Mouse (Mus musculus): Measurements from ENCODE around the gene Slc7a8. TPM values are rescaled to one million over a fixed set of nuclear protein-coding genes. Genes with fewer than 3 reads are reported as not detected.

Gene Slc7a8
- polyA plus RNA-seq, 1 experiment from 2014 or later: 6.4 TPM

GRCm38 (mm10) chr14:54685471-54685870 lies 96.3 kb downstream of the Slc7a8 start:
- Histone ChIP-seq H3K9me3 (no peaks in the 10 kb centered on the region), H3K9ac (replicated peaks) (peak overlapping the region; percentile 96), H3K36me3 (peaks cover 35% of the 10 kb centered on the region), H3K4me2 (replicated peaks) (peak overlapping the region; percentile 80), H3K27me3 (no peaks in the 10 kb centered on the region), H3K4me3 (peak overlapping the region; percentile 83), H3K27ac (replicated peaks) (peak overlapping the region; percentile 94), H3K4me1 (peaks cover 37% of the 10 kb centered on the region)
- no peak for ATAC-seq (replicated peaks)
- 14% methylated on average over 8 of the region's 8 CpGs for WGBS

GRCm38 (mm10) chr14:54682396-54682795 lies 99.3 kb downstream of the Slc7a8 start:
- no peak overlapping the region for H3K4me2 ChIP-seq (replicated peaks)
- no peak overlapping the region for H3K4me3 ChIP-seq
- no peaks in the 10 kb centered on the region for H3K9me3 ChIP-seq
- H3K4me1 ChIP-seq: peaks cover 20% of the 10 kb centered on the region
- peaks cover 40% of the 10 kb centered on the region for H3K36me3 ChIP-seq
- no peak overlapping the region for H3K27ac ChIP-seq (replicated peaks)
- H3K9ac ChIP-seq (replicated peaks): no peak overlapping the region
- no peaks in the 10 kb centered on the region for H3K27me3 ChIP-seq
- 92% methylated on average over 3 of the region's 3 CpGs for WGBS
- ATAC-seq (replicated peaks): no peak

- 88% methylated on average over 16 of the region's 16 CpGs for WGBS
- H3K36me3 ChIP-seq: peaks cover 60% of the 10 kb centered on the region
- H3K9me3 ChIP-seq: no peaks in the 10 kb centered on the region
Measured at GRCm38 (mm10) chr14:54678657-54679304, 103.0 kb downstream of the Slc7a8 start.

GRCm38 (mm10) chr14:54676290-54676689 lies 105.5 kb downstream of the Slc7a8 start:
- no peak overlapping the region for H3K9ac ChIP-seq (replicated peaks)
- no peak overlapping the region for H3K4me3 ChIP-seq
- H3K9me3 ChIP-seq: no peaks in the 10 kb centered on the region
- no peaks in the 10 kb centered on the region for H3K4me1 ChIP-seq
- H3K36me3 ChIP-seq: peaks cover 64% of the 10 kb centered on the region
- 83% methylated on average over 5 of the region's 5 CpGs for WGBS
- no peak for ATAC-seq (replicated peaks)
- H3K4me2 ChIP-seq (replicated peaks): no peak overlapping the region
- no peak overlapping the region for H3K27ac ChIP-seq (replicated peaks)
- H3K27me3 ChIP-seq: no peaks in the 10 kb centered on the region

More at GRCm38 (mm10) chr14:54678657-54679304, 103.0 kb downstream of the Slc7a8 start:
- H3K4me2 ChIP-seq (replicated peaks): no peak overlapping the region
- no peak overlapping the region for H3K4me3 ChIP-seq
- H3K27ac ChIP-seq (replicated peaks): no peak overlapping the region
- no peaks in the 10 kb centered on the region for H3K27me3 ChIP-seq
- H3K4me1 ChIP-seq: peaks cover 4% of the 10 kb centered on the region; the same call in 1 of the 2 replicates
- H3K9ac ChIP-seq (replicated peaks): no peak overlapping the region
- no peak for ATAC-seq (replicated peaks)

GRCm38 (mm10) chr14:54674317-54674716 lies 107.4 kb downstream of the Slc7a8 start:
- ATAC-seq (replicated peaks): no peak

More at GRCm38 (mm10) chr14:54674317-54674716, 107.4 kb downstream of the Slc7a8 start:
- Histone ChIP-seq H3K27me3 (no peaks in the 10 kb centered on the region), H3K9me3 (no peaks in the 10 kb centered on the region), H3K27ac (replicated peaks) (no peak overlapping the region), H3K9ac (replicated peaks) (no peak overlapping the region), H3K4me3 (no peak overlapping the region), H3K4me1 (no peaks in the 10 kb centered on the region), H3K4me2 (replicated peaks) (no peak overlapping the region), H3K36me3 (peaks cover 62% of the 10 kb centered on the region)
- WGBS: 76% methylated on average over 2 of the region's 2 CpGs

Other genes with a start within 250 kb of the Slc7a8 start
- gene Haus4, start 227.3 kb downstream of the Slc7a8 start, polyA plus RNA-seq (2015; fragmentation: Nextera tagmentation; extraction: Ambion mirVana): 29.6 and 31.6 TPM in 2 replicates
- 11.1 and 13.1 TPM in 2 replicates for gene Ajuba, start 204.4 kb downstream of the Slc7a8 start, polyA plus RNA-seq (2015; fragmentation: Nextera tagmentation; extraction: Ambion mirVana)
- 8.0 and 8.9 TPM in 2 replicates for gene 4931414P19Rik, start 176.0 kb downstream of the Slc7a8 start, polyA plus RNA-seq (2015; fragmentation: Nextera tagmentation; extraction: Ambion mirVana)
- 430 and 444 TPM in 2 replicates for gene Psmb5, start 163.9 kb downstream of the Slc7a8 start, polyA plus RNA-seq (2015; fragmentation: Nextera tagmentation; extraction: Ambion mirVana)
- gene Psmb11, start 160.5 kb downstream of the Slc7a8 start, polyA plus RNA-seq (2015; fragmentation: Nextera tagmentation; extraction: Ambion mirVana): 0.15 TPM in 1 of 2 replicates, not detected in the other
- not detected in 2 replicates for gene Gm17606, start 141.0 kb downstream of the Slc7a8 start, polyA plus RNA-seq (2015; fragmentation: Nextera tagmentation; extraction: Ambion mirVana)
- gene Cdh24, start 140.6 kb downstream of the Slc7a8 start, polyA plus RNA-seq (2015; fragmentation: Nextera tagmentation; extraction: Ambion mirVana): 7.6 and 8.6 TPM in 2 replicates
- 71.2 and 71.6 TPM in 2 replicates for gene 1700123O20Rik, start 95.7 kb downstream of the Slc7a8 start, polyA plus RNA-seq (2015; fragmentation: Nextera tagmentation; extraction: Ambion mirVana)
- gene Acin1, start 95.0 kb downstream of the Slc7a8 start, polyA plus RNA-seq (2015; fragmentation: Nextera tagmentation; extraction: Ambion mirVana): 171 and 181 TPM in 2 replicates
- gene Gm29776, start 83.1 kb downstream of the Slc7a8 start, polyA plus RNA-seq (2015; fragmentation: Nextera tagmentation; extraction: Ambion mirVana): 0.23 and 0.25 TPM in 2 replicates
- not detected in 2 replicates for gene Cebpe, start 69.8 kb downstream of the Slc7a8 start, polyA plus RNA-seq (2015; fragmentation: Nextera tagmentation; extraction: Ambion mirVana)
- not detected in 2 replicates for gene Rnf212b, start 32.2 kb upstream of the Slc7a8 start, polyA plus RNA-seq (2015; fragmentation: Nextera tagmentation; extraction: Ambion mirVana)
- 11.1 and 13.5 TPM in 2 replicates for gene Homez, start 89.0 kb upstream of the Slc7a8 start, polyA plus RNA-seq (2015; fragmentation: Nextera tagmentation; extraction: Ambion mirVana)
- 1.7 and 2.3 TPM in 2 replicates for gene Ppp1r3e, start 95.6 kb upstream of the Slc7a8 start, polyA plus RNA-seq (2015; fragmentation: Nextera tagmentation; extraction: Ambion mirVana)
- gene Bcl2l2, start 101.4 kb upstream of the Slc7a8 start, polyA plus RNA-seq (2015; fragmentation: Nextera tagmentation; extraction: Ambion mirVana): 3.5 and 3.6 TPM in 2 replicates
- gene Gm20521, start 101.5 kb upstream of the Slc7a8 start, polyA plus RNA-seq (2015; fragmentation: Nextera tagmentation; extraction: Ambion mirVana): 0.14 and 0.15 TPM in 2 replicates
- gene Pabpn1, start 110.6 kb upstream of the Slc7a8 start, polyA plus RNA-seq (2015; fragmentation: Nextera tagmentation; extraction: Ambion mirVana): 163 and 164 TPM in 2 replicates
- gene Slc22a17, start 131.2 kb upstream of the Slc7a8 start, polyA plus RNA-seq (2015; fragmentation: Nextera tagmentation; extraction: Ambion mirVana): 154 and 167 TPM in 2 replicates
- 27.6 and 30.4 TPM in 2 replicates for gene Efs, start 144.2 kb upstream of the Slc7a8 start, polyA plus RNA-seq (2015; fragmentation: Nextera tagmentation; extraction: Ambion mirVana)
- gene Il25, start 150.7 kb upstream of the Slc7a8 start, polyA plus RNA-seq (2015; fragmentation: Nextera tagmentation; extraction: Ambion mirVana): 0.27 and 0.29 TPM in 2 replicates
- gene Cmtm5, start 154.3 kb upstream of the Slc7a8 start, polyA plus RNA-seq (2015; fragmentation: Nextera tagmentation; extraction: Ambion mirVana): 3.8 and 5.5 TPM in 2 replicates
- gene Myh6, start 185.0 kb upstream of the Slc7a8 start, polyA plus RNA-seq (2015; fragmentation: Nextera tagmentation; extraction: Ambion mirVana): 1.0 and 1.3 TPM in 2 replicates
- gene Gm17428, start 195.0 kb upstream of the Slc7a8 start, polyA plus RNA-seq (2015; fragmentation: Nextera tagmentation; extraction: Ambion mirVana): not detected in 2 replicates
- gene Myh7, start 212.7 kb upstream of the Slc7a8 start, polyA plus RNA-seq (2015; fragmentation: Nextera tagmentation; extraction: Ambion mirVana): 6.5 and 6.7 TPM in 2 replicates
- gene Ngdn, start 233.5 kb upstream of the Slc7a8 start, polyA plus RNA-seq (2015; fragmentation: Nextera tagmentation; extraction: Ambion mirVana): 67.1 and 70.8 TPM in 2 replicates

Data from forebrain, embryonic 15.5 days (tissue).